Mouse (Mus musculus) telencephalon, adult 2 months (tissue): Measurements from ENCODE around the gene Wipi1.
A peak's percentile ranks its signal among the peaks of the same experiment; 100 is the strongest.
"Not testable (repeated sequence)": the region's sequence is repeated elsewhere in the genome, so short reads cannot be mapped to it uniquely, and the experiment has no call there.

ENCODE experiments used
- DNase-seq: peaks from one replicate; pipeline ENCODE4 v3.0.0-alpha.2; 2011; ENCODE audit warnings: low read depth, low spot score

Wipi1 gene

GRCm38 (mm10) chr11:109620356-109620755 lies 8.6 kb upstream of the Wipi1 start:
- DNase-seq, result no peak

- DNase-seq, result not testable (repeated sequence)
Observed at GRCm38 (mm10) chr11:109619055-109619454, 7.3 kb upstream of the Wipi1 start.

GRCm38 (mm10) chr11:109616766-109617165 lies 5.0 kb upstream of the Wipi1 start:
- no peak for DNase-seq

GRCm38 (mm10) chr11:109616352-109616751 lies 4.6 kb upstream of the Wipi1 start:
- DNase-seq, result no peak

GRCm38 (mm10) chr11:109615286-109615685 lies 3.5 kb upstream of the Wipi1 start:
- DNase-seq, result no peak

- DNase-seq, result no peak
Observed at GRCm38 (mm10) chr11:109612871-109613529, 1.2 kb upstream of the Wipi1 start.

GRCm38 (mm10) chr11:109610795-109611302 lies 918 bp downstream of the Wipi1 start:
- no peak for DNase-seq

- no peak for DNase-seq
Observed at GRCm38 (mm10) chr11:109610046-109610794, 1.5 kb downstream of the Wipi1 start.

- no peak for DNase-seq
Observed at GRCm38 (mm10) chr11:109608976-109609625, 2.7 kb downstream of the Wipi1 start.

GRCm38 (mm10) chr11:109607600-109607999 lies 4.2 kb downstream of the Wipi1 start:
- DNase-seq, result no peak

GRCm38 (mm10) chr11:109598778-109599570 lies 12.8 kb downstream of the Wipi1 start:
- DNase-seq, result no peak

GRCm38 (mm10) chr11:109594761-109595160 lies 17.0 kb downstream of the Wipi1 start:
- DNase-seq, result no peak

- no peak for DNase-seq
Observed at GRCm38 (mm10) chr11:109593200-109593981, 18.4 kb downstream of the Wipi1 start.

- no peak for DNase-seq
Observed at GRCm38 (mm10) chr11:109591511-109591910, 20.3 kb downstream of the Wipi1 start.

GRCm38 (mm10) chr11:109590012-109590411 lies 21.8 kb downstream of the Wipi1 start:
- no peak for DNase-seq

- no peak for DNase-seq
Observed at GRCm38 (mm10) chr11:109587638-109588374, 24.0 kb downstream of the Wipi1 start.

GRCm38 (mm10) chr11:109587019-109587418 lies 24.7 kb downstream of the Wipi1 start:
- no peak for DNase-seq

- DNase-seq, result no peak
Observed at GRCm38 (mm10) chr11:109586424-109586823, 25.3 kb downstream of the Wipi1 start.

GRCm38 (mm10) chr11:109584843-109585713 lies 26.7 kb downstream of the Wipi1 start:
- DNase-seq, result peak; percentile 38
